Mouse (Mus musculus): ENCODE results near the gene Strc. TPM values are rescaled to one million over a fixed set of nuclear protein-coding genes. Genes with fewer than 3 reads are reported as not detected.
A peak's percentile ranks its signal among the peaks of the same experiment; 100 is the strongest.
"Not testable (repeated sequence)": the region's sequence is repeated elsewhere in the genome, so short reads cannot be mapped to it uniquely, and the experiment has no call there.

Gene Strc
- total RNA-seq (2021), result under 1 TPM; 0.03 to 0.22 TPM
- long read RNA-seq, experiment 1, result 0 reads
- long read RNA-seq, experiment 2, partial matches to known transcripts, result 1 of 1 reads
- long read RNA-seq, experiment 2, other reads (novel, unspliced or antisense), result 0 of 1 reads

DNA sequence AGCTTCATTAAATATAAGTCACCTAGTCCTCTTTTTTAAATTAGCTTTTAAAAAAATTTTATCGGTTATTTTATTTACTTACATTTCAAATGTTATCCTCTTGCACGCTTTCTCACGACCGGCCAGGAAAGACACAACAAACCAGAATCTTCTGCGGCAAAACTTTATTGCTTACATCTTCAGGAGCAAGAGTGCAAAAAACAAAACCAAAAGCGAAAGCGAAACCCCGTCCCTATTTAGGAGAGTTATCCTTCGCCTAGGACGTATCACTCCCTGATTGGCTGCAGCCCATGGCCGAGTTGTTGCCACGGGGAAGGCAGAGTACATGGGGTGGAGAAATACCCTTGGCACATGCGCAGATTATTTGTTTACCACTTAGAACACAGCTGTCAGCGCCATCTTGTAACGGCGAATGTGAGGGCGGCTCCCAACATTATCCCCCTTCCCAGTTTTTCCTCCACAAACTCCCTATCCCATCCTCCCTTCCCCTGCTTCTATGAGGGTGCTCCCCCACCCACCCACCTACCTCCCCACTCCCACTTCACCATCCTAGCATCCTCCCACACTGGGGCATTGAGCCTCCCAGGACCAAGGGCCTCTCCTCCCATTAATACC is at the start of gene Strc:
Strc (minus strand) TSS at position 208 of the 615 bp plus-strand sequence.
- DNase-seq (ENCODE audit: low spot score in 2 of 2), result not testable (repeated sequence)

DNA sequence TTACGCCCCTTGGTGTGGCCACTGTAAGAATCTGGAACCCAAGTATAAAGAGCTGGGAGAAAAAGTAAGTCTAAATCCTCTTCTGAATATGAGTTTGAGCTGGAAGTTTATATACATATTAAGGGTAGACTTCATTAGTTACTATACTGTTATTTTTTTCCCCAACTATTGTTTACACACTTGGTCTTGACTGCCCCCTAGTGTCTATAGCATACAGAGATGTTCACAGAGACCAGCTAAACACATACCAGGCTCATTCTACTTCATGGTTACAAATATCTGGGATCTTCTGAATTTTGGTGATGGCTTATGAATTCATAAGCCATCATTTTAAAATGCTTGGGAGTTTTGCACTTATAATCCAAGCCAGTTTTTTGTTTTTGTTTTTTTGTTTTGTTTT is 47.9 kb upstream of the Strc start:
- DNase-seq (ENCODE audit: low spot score in 2 of 2), result no peak

DNA sequence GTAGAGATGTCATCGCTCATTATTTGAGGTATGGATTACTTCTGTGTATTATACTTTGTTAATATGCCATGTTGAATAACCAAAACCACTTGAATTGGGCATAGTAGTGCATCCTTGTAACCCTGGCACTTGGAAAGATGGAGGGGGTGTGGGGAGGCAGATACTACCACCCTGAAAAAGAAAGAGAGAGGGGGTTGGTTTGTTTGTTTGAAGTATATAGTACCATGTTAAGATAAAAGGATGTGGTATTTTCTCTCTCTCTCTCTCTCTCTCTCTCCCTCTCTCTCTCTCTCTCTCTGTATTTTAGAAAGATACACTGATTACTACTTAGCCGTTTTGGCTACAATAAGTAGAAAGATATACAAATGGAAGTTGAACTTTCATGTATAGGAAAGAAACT is 38.9 kb upstream of the Strc start:
- no peak for DNase-seq (ENCODE audit: low spot score in 2 of 2)

DNA sequence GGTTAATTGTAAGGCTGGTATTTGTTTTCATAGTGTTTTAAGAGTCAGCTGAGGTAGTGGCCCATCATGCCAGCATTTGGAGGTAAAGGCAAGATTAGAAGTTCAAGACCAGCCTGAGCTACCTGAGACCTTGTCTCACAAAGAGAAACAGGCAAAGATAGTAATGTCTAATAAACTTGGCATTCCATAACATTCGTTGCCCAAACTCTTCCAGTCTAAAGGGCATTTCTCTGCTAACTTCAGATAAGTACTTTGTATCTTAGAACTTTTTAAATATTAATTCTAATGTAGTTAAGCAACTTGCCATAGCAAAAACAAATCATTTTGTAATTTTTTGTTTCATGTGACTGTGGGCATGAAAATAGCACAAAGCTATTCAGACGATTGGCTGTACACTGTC is 36.2 kb upstream of the Strc start:
- DNase-seq (ENCODE audit: low spot score in 2 of 2), result no peak

DNA sequence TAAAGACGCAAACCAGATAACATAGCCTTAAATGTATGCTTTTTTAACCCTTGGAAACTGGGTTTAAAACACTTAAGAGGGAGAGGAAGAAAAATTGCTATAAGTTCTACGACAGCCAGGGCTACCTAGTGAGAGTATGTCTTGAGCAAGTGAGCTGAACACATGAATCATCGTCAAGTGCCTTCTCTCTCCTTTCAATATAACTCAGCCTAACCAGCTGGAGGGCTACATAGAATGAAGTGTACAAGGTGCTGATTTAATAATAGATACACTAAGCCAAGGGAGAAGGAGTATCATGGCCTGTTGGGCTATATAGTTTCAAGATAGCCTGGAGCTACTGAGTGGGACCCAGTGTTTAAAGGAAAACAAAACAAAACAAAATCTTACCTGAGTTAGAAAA is 31.5 kb upstream of the Strc start:
- DNase-seq (ENCODE audit: low spot score in 2 of 2), result no peak

DNA sequence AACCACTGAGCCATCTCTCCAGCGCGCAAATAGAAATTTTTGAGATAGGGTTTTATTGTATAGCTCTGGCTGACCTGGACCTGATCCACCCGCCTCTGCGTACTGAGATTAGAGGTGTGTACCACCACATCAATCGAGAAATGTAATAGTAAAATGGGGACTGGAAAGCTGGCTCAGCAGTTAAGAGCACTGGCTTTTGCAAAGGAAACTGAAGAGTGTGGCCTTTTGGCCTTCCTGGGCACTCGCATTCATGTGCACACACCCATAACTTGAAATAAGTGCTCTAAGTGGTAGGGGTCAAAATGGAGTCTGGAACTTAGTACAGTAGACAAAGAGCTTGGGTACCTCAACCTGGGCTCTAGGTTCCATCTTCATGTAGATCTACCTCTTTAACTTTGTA is 29.4 kb upstream of the Strc start:
- DNase-seq (ENCODE audit: low spot score in 2 of 2), result no peak

DNA sequence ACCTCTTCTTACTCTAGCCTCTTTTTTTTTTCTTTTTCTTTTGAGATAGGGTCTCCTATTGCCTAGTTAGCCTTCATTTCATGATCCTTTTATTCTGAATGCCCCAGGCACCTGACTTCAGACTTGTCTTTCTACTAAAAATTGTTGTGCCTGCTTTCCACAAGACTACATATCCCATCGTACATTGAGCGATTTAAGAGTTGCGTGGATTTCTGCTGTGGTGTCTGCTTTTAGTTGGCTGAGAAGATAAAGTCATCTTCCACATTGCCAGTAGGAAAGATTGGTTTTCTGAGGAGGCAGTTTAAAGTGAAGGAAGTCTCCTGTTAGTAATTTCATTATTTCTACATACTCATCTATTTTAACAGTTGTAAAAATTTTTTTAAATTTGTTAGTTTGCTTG is 28.6 kb upstream of the Strc start:
- DNase-seq (ENCODE audit: low spot score in 2 of 2), result no peak

DNA sequence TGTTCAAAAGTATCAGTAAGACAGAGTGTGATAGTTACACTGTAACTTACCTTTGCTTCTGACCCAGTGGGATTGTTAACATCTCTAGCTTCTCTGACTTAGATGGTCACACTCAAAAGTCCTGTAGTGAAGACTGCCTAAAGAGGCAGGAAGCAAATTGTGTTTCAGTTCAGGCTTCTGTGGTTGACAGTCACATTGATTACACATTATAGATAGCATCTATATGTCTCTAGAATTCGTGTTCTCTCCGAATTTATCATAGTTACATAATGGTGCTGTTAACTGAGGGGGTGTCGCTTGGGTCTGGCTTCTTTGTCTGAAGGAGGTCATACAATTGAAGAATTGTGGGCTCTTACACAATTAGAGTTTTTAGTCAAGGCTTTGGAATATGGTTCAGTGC is 28.1 kb upstream of the Strc start:
- no peak for DNase-seq (ENCODE audit: low spot score in 2 of 2)

DNA sequence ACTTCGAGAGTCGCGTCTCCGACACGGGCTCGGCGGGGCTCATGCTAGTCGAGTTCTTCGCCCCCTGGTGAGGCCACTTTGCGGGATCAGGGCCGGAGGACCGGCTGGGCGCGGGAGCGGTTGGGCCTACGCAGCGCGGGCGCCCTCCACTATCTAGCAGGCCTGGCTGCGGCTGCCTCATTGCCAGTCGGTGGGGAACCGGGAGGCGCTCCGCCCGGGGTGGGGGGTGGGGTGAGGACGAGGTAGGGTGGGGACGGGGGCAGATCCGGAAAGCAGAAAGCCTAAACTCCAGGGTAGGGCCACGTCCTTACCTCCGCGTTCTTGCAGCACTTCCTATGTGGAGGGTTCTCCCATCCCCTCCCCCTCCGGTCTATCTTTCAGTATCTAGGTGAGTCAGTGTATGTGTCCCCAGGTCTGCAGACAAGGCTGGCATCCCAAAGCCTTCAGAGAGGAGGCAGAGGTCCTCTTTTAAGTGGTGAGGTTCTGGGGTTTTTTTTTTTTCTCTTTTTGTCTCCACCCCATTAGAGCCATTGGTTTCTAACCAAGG is 27.2 kb upstream of the Strc start:
- DNase-seq (ENCODE audit: low spot score in 2 of 2), result no peak

DNA sequence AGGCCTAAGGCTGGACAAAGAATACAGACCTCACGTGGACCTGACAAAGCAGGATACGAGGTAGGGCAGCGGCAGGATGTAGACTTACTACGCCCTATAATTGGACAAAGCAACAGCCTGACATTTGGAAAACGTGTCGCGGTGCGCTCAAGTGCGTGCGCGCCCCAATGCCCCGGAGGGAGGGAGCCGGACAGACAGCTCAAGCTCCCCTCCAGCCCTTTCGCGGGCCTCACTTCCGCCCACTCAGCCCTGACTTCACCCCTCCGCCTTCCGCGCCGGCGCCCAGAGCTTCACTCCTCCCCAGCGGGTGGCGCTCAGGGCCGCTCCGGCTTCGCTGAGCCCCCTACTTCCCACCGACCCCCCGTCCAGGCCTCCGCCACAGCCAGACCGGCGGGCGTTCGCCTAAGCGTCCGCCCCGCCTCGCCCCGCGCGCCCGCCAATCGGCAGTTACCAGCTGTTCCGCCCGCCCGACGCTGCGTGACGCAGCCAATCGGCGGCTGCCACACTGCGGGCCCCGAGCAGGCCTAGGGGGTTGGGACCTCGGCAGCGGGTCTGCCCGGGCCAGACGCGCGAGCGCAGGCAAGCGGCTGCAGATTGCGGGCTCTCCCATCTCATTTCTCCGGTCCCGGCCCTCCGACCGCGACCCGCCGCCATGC is 26.5 kb upstream of the Strc start, which contains the start of the genes Pdia3 and Catsper2:
Pdia3 (plus strand) TSS at position 389 of the 656 bp plus-strand sequence.
Catsper2 (minus strand) TSS at position 406 of the 656 bp plus-strand sequence.
- peak; percentile 93 to 95 for DNase-seq (ENCODE audit: low spot score in 2 of 2)

DNA sequence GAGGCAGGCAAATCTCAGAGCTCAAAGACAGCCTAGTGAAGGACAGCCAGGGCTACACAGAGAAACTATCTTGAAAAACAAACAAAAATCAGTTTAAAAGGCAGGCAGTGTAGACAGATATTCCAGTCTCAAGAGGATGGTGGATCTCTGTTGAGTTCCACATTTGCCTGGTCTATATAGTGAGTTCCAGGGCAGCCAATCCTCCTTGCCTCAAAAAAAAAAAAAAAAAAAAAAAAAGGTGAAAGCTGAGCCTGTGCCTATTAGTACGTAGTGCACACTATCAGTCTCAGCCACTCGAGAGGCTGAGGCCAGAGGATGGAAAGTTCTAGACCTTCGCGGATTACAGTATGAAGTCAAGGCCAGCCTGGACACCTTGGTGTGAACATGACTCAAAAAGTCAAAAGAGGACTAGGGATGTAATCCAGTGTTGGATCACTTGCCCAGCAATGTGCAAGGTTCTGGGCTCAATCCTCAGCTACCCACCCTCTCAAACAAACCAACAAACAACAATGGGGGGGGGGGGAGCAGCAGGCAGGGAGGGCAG is 25.9 kb upstream of the Strc start:
- peak in 1 of 2 experiments; percentile 49 for DNase-seq (ENCODE audit: low spot score in 2 of 2)

DNA sequence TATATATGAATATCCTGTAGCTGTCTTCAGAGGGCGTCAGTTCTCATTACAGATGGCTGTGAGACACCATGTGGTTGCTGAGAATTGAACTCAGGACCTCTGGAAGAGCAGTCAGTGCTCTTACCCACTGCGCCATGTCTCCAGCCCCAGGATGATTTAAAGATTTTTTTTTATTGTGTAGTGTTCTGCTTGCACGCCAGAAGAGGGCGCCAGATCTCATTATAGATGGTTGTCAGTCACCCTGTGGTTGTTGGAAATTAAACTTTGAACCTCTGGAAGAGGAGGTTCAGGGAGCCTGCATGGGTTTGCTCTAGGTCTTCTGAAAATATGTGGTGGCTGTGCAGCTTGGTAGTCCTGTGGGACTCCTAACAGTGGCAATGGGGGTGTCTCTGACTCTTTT is 21.2 kb upstream of the Strc start:
- DNase-seq (ENCODE audit: low spot score in 2 of 2), result peak; percentile 36 to 48

DNA sequence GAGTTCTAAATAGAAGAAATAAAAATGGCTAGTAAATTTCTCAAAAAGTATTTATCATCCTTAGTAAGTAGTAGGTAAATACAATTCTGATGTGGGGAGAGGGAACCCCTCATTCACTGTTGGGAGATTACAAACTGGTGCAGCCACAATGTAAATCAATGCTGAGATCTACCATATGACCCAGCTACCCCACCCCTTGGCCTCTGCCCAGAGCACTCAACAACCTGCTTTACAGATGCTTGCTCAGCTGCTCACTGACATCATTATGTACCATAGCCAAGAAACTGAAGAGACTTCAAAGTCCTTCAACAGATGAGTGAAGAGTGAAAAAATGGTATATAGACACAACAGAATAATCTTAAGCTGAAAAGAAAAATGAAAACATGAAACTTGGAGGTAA is 16.3 kb upstream of the Strc start:
- no peak for DNase-seq (ENCODE audit: low spot score in 2 of 2)

DNA sequence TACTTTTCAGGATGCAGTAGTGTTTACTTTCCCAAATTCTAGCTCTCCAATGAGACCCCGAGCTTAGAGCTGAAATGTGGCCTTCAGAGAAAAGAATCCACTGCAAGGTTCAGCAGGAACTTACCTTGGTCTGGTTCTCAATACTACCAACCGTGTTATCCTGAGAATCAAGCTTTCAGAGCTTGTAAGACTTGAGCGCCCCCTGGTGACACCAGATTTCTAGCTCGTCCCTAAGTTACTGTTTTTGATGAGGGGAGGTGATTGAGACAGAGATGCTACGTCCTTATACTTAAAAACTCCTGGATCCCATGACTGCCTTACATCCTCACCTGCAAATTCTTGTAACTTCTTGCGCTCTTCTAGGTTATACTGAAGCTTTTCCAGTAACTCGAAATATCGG is 9.7 kb upstream of the Strc start:
- peak; percentile 81 for DNase-seq (ENCODE audit: low spot score in 2 of 2)

DNA sequence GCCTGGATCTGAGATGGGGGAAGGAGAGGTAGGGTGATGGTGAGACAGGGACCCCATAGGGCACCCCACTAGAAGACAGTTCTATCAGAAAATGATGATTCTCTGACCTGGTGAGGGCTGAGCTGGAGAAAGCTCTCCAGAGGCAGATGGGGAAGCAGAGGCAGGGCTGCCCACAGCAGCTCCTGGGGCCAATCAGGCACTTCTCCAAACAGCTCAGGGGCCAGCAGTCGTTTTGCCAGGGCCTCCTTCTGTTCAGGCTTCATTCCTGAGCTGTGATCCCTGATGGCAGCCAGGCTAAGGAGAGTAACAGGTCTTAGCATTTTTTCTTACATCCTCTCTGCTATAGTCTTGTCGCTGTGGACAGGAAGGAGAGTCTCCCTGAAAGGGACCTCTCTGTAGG is 12.2 kb downstream of the Strc start:
- no peak for DNase-seq (ENCODE audit: low spot score in 2 of 2)

DNA sequence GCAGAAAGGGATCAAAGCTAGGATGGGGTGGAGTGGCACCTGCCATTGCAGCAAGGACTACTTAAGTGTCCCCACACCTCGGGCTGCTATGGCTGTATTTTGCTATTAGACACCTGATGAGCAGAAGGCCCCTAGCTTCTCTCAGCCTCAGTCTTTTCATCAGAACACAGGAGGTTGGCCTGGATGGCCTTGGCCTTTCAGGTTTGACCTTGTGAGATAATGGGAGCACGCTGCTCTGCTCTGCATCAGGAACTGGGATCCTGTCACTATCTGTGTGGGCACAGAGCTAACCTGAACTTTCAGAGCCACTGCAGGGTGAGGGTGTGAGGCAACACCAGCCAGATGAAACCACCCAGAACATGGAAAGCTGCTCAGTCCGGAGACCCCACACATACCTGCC is 14.7 kb downstream of the Strc start:
- DNase-seq (ENCODE audit: low spot score in 2 of 2), result peak; percentile 5 to 26

DNA sequence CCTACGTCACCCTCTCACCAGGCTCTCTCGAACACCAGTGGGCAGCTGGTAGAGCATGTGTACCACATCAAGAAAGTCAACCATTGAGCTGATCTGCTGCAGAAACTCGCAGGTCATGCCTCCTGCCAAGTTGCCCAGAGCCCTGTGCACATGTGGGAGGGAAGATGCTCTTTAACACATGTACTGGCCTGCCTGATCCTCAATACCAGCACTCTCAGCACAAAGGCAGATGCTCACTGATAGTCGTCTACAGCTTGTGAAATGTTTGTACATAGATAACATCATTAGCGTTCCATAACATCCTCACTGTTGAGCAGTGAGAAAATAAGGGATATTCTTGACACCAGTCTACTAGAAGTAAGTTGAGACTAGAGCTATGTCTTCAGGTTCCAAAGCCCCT is 16.0 kb downstream of the Strc start:
- DNase-seq (ENCODE audit: low spot score in 2 of 2), result no peak

DNA sequence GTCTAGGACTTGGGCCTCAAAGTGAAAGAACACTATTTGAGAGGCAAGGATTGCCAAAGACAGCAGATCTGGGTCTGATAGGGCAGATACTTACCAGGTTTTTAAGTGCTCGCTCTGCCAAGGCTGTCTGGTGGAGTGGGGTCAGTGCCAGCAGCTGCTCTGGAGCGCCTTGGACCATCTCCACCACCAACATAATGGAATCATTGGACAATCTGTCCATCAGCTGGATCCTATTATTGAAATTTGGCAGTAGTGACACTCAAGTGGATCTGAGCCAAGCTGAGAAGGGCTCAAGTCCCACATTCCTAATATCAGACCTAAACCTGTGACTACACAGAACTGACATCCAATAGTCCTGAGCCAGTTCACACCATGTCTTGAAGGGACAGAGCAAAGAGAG is 18.1 kb downstream of the Strc start:
- DNase-seq (ENCODE audit: low spot score in 2 of 2), result no peak

DNA sequence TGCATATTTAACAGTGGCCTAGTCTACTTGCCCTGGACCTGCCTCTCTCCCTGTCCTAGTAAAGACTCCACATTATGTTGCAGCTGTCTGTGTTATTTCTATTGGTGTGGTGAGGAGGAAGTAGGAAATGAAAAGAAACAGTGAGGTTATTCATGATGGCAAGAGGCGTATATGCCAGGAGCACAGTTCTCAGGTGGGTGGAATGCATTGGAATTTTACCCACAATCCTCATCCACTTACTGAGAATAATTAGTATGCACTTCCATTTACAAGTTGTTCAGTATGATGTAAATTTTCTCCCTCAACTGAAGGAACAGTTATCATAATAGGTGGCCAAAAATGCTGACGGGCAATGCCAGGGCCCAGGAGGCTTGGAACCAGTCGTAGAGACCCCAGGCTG is 23.3 kb downstream of the Strc start:
- no peak for DNase-seq (ENCODE audit: low spot score in 2 of 2)

DNA sequence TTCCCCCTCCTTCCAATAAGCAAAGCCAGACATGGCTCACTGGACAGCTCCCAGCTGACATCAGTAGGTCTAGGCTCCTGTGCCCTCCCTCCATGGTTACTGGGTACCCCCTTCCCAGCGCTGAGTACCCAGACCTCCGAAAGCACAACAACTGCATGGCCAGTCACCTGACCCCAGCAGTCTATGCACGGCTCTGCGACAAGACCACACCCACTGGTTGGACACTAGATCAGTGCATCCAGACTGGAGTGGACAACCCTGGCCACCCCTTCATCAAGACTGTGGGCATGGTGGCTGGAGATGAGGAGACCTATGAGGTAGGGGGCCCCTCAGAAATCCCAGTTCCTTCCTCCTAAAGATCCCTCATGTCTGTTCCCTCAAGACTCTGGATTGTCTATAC is 27.5 kb downstream of the Strc start:
- DNase-seq (ENCODE audit: low spot score in 2 of 2), result no peak

DNA sequence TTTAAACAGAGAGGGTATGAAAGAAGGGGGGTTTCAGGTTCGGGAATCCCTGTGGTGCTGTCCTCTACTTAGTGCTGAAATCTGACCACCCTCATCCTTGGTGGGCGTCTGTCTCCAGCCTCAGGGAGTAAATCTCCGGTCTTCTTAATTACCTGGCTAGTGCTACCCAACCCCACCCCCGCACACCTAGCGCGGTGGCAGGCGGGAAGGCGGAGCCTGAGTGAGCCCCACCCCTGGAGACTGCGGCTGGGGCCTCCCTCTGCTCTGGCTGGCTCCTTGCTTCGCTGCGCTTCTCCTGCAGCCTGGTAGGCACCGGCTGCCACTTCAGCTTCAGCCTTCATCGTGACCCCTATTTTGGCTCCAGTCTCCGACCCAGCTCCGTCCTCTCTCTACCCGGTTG is 28.6 kb downstream of the Strc start:
- peak; percentile 31 to 33 for DNase-seq (ENCODE audit: low spot score in 2 of 2)

DNA sequence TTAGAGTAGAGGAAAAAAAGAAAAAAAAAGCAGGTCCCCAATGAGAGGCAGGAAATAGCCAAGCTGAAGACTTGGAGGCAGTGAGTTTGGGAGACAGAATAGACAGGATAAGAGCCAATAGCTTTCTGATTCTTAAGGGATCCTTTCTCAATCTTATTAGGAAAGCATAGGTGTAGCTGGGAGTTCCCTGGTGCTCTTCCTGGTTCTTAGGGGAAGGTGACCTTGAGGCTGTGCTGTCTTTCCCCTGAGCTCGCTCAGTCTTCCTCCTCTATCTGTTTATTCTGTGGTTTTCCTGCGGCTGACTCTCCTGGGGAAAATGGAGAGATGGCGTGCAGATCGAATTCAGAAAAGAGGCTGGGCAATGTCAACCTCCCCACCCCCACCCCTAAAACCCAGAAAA is 29.0 kb downstream of the Strc start:
- DNase-seq (ENCODE audit: low spot score in 2 of 2), result no peak
